Mouse (Mus musculus) embryonic facial prominence, embryonic 12.5 days (tissue): ENCODE measurements around the gene Cenpk. TPM values are rescaled to one million over a fixed set of nuclear protein-coding genes. Genes with fewer than 3 reads are reported as not detected.
"Not testable (repeated sequence)": the region's sequence is repeated elsewhere in the genome, so short reads cannot be mapped to it uniquely, and the experiment has no call there.

Source experiments
- ATAC-seq: fragments of 200-750 bp; cut with Nextera tagmentation; 2 replicates; pipeline ENCODE4 v1.8.0; 2017; ENCODE audit not compliant: insufficient number of reproducible peaks, insufficient read depth, low FRiP score, low TSS enrichment
- H3K27ac ChIP-seq: fragments of 300-500 bp; sonication (generic); 2 replicates; pipeline ENCODE4 v1.5.1; 2016; ENCODE audit warnings: mild to moderate bottlenecking
- H3K27me3 ChIP-seq: fragments of 300-500 bp; sonication (generic); 2 replicates; pipeline ENCODE4 v1.6.1; 2016; ENCODE audit warnings: mild to moderate bottlenecking, moderate library complexity
- H3K36me3 ChIP-seq: fragments of 300-500 bp; sonication (generic); 2 replicates; pipeline ENCODE4 v1.6.1; 2016; ENCODE audit warnings: mild to moderate bottlenecking
- H3K4me1 ChIP-seq: fragments of 300-500 bp; sonication (generic); 2 replicates; pipeline ENCODE4 v1.6.1; 2016
- H3K4me2 ChIP-seq: fragments of 300-500 bp; sonication (generic); replicated peaks from 2 replicates; pipeline ENCODE4 v1.6.1; 2016; ENCODE audit warnings: mild to moderate bottlenecking, moderate library complexity
- H3K4me3 ChIP-seq: fragments of 300-500 bp; sonication (generic); 2 replicates; pipeline ENCODE4 v1.5.1; 2016; ENCODE audit warnings: mild to moderate bottlenecking
- H3K9ac ChIP-seq: fragments of 300-500 bp; sonication (generic); 2 replicates; pipeline ENCODE4 v1.6.1; 2016; ENCODE audit warnings: mild to moderate bottlenecking, moderate library complexity
- H3K9me3 ChIP-seq: fragments of 300-500 bp; sonication (generic); 2 replicates; pipeline ENCODE4 v1.6.1; 2016; ENCODE audit warnings: mild to moderate bottlenecking, moderate library complexity
- WGBS: fragments of 180-500 bp; shearing (Covaris S2); methylation state at CpG from one replicate; pipeline ENCODE4 v1.1.7; 2016; 5-methylcytosine and 5-hydroxymethylcytosine counted together
- polyA plus RNA-seq: library from polyadenylated mRNA; unstranded; fragments of >200 nt; fragmentation: Nextera tagmentation; extraction: Ambion mirVana; gene quantifications from 2 replicates; pipeline ENCODE4 v1.2.1, GENCODE M21; 2016

Gene Cenpk
- polyA plus RNA-seq = 71.5 and 73.9 TPM in 2 replicates

GRCm38 (mm10) chr13:104228384-104229066, at the start of gene Cenpk, which contains the start of gene Ppwd1:
TSS of gene Cenpk (plus strand) at chr13:104228611.
TSS of gene Ppwd1 (minus strand) at chr13:104228843.
- H3K36me3 ChIP-seq = no peaks in the 10 kb centered on the region
- peaks cover 5% of the 10 kb centered on the region for H3K4me1 ChIP-seq
- peak within 1 kb of the TSS; percentile 88 for H3K27ac ChIP-seq
- H3K4me3 ChIP-seq = peak within 1 kb of the TSS; percentile 75
- under 1% methylated on average over 55 of the region's 55 CpGs for WGBS
- no peaks in the 10 kb centered on the region for H3K27me3 ChIP-seq
- no peaks in the 10 kb centered on the region for H3K9me3 ChIP-seq
- peak within 1 kb of the TSS; percentile 78 for H3K9ac ChIP-seq
- peak; percentile 98 for ATAC-seq
- H3K4me2 ChIP-seq = peak within 1 kb of the TSS; percentile 69

GRCm38 (mm10) chr13:104178650-104179121, 49.7 kb upstream of the Cenpk start, which contains the start of gene Trim23:
TSS of gene Trim23 (plus strand) at chr13:104178797.
- peaks cover 12% of the 10 kb centered on the region for H3K4me1 ChIP-seq
- H3K9me3 ChIP-seq = no peaks in the 10 kb centered on the region
- ATAC-seq = peak; percentile 98
- peak within 1 kb of the TSS; percentile 79 for H3K9ac ChIP-seq
- H3K4me3 ChIP-seq = peak within 1 kb of the TSS; percentile 72
- H3K27me3 ChIP-seq = no peaks in the 10 kb centered on the region
- peaks cover 17% of the 10 kb centered on the region for H3K36me3 ChIP-seq
- peak within 1 kb of the TSS; percentile 84 for H3K27ac ChIP-seq
- WGBS = under 1% methylated on average over 38 of the region's 38 CpGs
- peak within 1 kb of the TSS; percentile 63 for H3K4me2 ChIP-seq

DNA sequence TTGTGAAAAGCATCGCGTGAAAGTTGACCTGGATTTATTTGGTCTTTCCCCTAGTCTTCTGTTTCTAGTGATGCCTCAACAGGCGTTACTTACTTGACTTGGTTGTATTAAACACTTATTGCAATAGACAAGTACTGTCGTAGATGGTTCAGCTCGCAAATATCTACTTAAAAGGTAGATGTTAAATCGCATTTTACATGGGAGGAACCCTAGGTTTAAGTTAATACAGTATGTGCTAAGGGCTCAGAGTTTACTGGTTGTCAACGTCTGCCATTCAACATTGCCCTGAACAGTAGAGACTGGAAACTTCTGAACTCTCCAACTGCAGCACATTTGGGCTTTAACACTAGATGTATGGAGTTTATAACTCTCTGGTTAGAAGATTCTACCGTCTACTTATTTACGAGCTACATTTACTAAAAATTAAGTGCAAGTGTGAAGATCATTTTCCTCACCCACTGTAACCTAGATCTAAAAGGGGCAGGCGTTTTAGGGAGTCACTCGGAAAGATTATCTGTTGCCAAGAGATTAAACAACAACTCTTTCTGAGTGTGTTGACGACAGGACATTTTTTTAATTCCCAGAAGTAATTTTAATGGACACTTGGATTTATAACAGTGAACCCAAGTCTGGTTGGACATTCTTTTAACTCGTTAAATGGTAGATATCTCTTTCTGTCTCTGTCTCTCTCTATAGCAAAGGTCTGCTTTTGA, 49.1 kb upstream of the Cenpk start:
- ATAC-seq = no peak
- H3K36me3 ChIP-seq = peaks cover 19% of the 10 kb centered on the region

DNA sequence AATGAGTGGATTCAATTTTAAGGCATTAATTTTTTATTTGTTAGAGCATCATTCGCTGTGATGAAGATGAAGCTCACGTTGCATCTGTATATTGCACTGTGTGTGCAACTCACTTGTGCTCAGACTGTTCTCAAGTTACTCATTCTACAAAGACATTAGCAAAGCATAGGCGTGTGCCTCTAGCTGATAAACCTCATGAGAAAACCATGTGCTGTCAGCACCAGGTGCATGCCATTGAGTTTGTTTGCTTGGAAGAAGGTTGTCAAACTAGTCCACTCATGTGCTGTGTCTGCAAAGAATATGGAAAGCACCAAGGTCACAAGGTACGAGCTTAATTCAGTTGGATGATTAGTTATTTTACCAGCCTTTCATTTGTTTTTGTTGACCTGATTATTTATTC, 41.1 kb upstream of the Cenpk start:
- Histone ChIP-seq H3K27me3 (no peaks in the 10 kb centered on the region), H3K36me3 (peaks cover 36% of the 10 kb centered on the region), H3K4me1 (no peaks in the 10 kb centered on the region)

More for the DNA sequence above, 49.1 kb upstream of the Cenpk start:
- 21% methylated on average over 13 of the region's 13 CpGs for WGBS
- Histone ChIP-seq H3K9me3 (no peaks in the 10 kb centered on the region), H3K27me3 (no peaks in the 10 kb centered on the region), H3K27ac (no peak overlapping the region), H3K4me2 (peak overlapping the region; percentile 61), H3K4me1 (peaks cover 12% of the 10 kb centered on the region), H3K9ac (peak overlapping the region; percentile 79), H3K4me3 (peak overlapping the region; percentile 72)

DNA sequence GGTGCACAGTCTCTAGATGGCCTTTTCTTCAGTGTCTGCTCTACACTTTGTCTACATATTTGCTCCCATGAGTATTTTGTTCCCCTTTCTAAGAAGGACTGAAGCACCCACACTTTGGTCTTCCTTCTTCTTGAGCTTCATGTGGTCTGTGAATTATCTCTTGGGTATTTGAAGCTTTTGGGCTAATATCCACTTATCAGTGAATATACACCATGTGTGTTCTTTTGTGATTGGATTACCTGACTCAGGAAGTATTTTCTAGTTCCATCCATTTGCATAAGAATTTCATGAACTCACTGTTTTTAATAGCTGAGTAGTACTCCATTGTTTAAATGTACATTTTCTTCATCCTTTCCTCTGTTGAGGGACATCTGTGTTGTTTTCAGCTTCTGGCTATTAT, 32.5 kb upstream of the Cenpk start:
- not testable (repeated sequence) for ATAC-seq, H3K9me3 ChIP-seq, H3K9ac ChIP-seq, H3K27me3 ChIP-seq, H3K4me3 ChIP-seq, H3K4me2 ChIP-seq, H3K27ac ChIP-seq, H3K4me1 ChIP-seq
- peaks cover 22% of the 10 kb centered on the region for H3K36me3 ChIP-seq

More for the DNA sequence above, 41.1 kb upstream of the Cenpk start:
- no peak for ATAC-seq
- no peak overlapping the region for H3K4me3 ChIP-seq
- H3K4me2 ChIP-seq = no peak overlapping the region
- no peaks in the 10 kb centered on the region for H3K9me3 ChIP-seq
- H3K9ac ChIP-seq = no peak overlapping the region
- WGBS = 84% methylated on average over 4 of the region's 4 CpGs
- H3K27ac ChIP-seq = no peak overlapping the region

GRCm38 (mm10) chr13:104204313-104204712, 24.1 kb upstream of the Cenpk start:
- Histone ChIP-seq H3K4me1 (no peaks in the 10 kb centered on the region), H3K36me3 (peaks cover 23% of the 10 kb centered on the region), H3K9ac (no peak overlapping the region), H3K27ac (no peak overlapping the region), H3K27me3 (no peaks in the 10 kb centered on the region), H3K4me3 (no peak overlapping the region), H3K9me3 (no peaks in the 10 kb centered on the region), H3K4me2 (no peak overlapping the region)
- WGBS = 75% methylated on average over 1 of the region's 1 CpGs
- no peak for ATAC-seq

DNA sequence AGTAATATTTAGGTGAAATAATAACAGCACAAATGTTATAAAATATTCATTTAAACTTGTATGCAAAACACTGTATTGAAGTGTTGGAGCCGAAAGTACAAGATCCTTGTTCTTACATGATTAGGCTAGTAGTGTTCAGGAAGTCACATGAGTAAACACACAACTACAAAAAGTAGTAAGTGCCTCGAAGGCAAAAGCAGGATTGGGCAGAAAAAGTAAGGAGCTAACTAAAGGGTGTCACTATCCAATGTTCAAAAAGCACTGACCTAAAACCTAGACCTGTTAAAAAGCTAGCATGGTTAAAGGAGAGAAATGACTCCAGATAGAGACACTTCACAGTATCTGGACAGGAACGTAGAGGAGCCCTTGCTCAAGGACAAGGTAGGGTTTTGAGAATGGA, 933 bp upstream of the Cenpk start:
- peak overlapping the region; percentile 78; the same call in 1 of the 2 replicates for H3K9ac ChIP-seq
- ATAC-seq = no peak
- H3K27ac ChIP-seq = no peak overlapping the region
- peak overlapping the region; percentile 69 for H3K4me2 ChIP-seq
- WGBS = 68% methylated on average over 3 of the region's 3 CpGs
- H3K36me3 ChIP-seq = no peaks in the 10 kb centered on the region
- no peaks in the 10 kb centered on the region for H3K9me3 ChIP-seq
- no peaks in the 10 kb centered on the region for H3K27me3 ChIP-seq
- peak overlapping the region; percentile 75 for H3K4me3 ChIP-seq
- H3K4me1 ChIP-seq = peaks cover 5% of the 10 kb centered on the region

- no peak for ATAC-seq
Observed at GRCm38 (mm10) chr13:104229181-104229580, 770 bp downstream of the Cenpk start.

GRCm38 (mm10) chr13:104258997-104259396, 30.6 kb downstream of the Cenpk start:
- Histone ChIP-seq H3K4me3 (no peak overlapping the region), H3K9ac (no peak overlapping the region), H3K27ac (no peak overlapping the region), H3K36me3 (no peaks in the 10 kb centered on the region), H3K4me2 (no peak overlapping the region), H3K9me3 (no peaks in the 10 kb centered on the region), H3K27me3 (no peaks in the 10 kb centered on the region), H3K4me1 (no peaks in the 10 kb centered on the region)
- no peak for ATAC-seq
- WGBS = 88% methylated on average over 3 of the region's 3 CpGs

More at GRCm38 (mm10) chr13:104229181-104229580, 770 bp downstream of the Cenpk start:
- Histone ChIP-seq H3K4me2 (peak overlapping the region; percentile 69), H3K4me1 (peaks cover 5% of the 10 kb centered on the region), H3K9me3 (no peaks in the 10 kb centered on the region), H3K27ac (peak overlapping the region; percentile 69), H3K27me3 (no peaks in the 10 kb centered on the region), H3K9ac (peak overlapping the region; percentile 56), H3K4me3 (peak overlapping the region; percentile 75), H3K36me3 (no peaks in the 10 kb centered on the region)
- 7% methylated on average over 15 of the region's 15 CpGs for WGBS

DNA sequence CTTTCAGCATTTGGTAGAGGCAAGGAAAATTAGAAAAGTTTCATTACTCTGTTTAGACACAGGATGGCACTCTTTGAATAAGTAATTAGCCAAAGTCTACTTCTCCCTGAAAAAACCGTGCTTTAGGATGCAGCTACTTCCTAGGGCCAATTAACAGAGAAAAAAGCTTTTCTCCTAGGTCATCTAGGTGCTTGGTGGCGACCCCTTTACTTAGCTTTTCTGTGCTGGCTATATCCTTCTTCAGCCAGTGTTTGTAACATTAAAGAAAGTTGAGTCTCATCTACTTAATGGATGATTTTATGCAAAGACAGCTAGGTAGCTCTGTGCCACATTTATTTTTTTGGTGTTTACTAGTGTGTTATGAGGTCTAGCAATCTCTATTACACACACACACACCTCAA, 56.6 kb downstream of the Cenpk start:
- no peaks in the 10 kb centered on the region for H3K27me3 ChIP-seq
- no peak overlapping the region for H3K9ac ChIP-seq
- H3K4me2 ChIP-seq = peak overlapping the region; percentile 65; the same call in 1 of the 2 replicates
- H3K9me3 ChIP-seq = no peaks in the 10 kb centered on the region
- WGBS = 3% methylated on average over 2 of the region's 2 CpGs
- peaks cover 4% of the 10 kb centered on the region for H3K4me1 ChIP-seq
- H3K27ac ChIP-seq = no peak overlapping the region; the same call in 1 of the 2 replicates
- ATAC-seq = no peak
- no peaks in the 10 kb centered on the region for H3K36me3 ChIP-seq
- H3K4me3 ChIP-seq = no peak overlapping the region

GRCm38 (mm10) chr13:104285737-104286311, 57.4 kb downstream of the Cenpk start:
- Histone ChIP-seq H3K27me3 (no peaks in the 10 kb centered on the region), H3K9ac (peak overlapping the region; percentile 44; the same call in 1 of the 2 replicates), H3K4me1 (peaks cover 4% of the 10 kb centered on the region), H3K27ac (peak overlapping the region; percentile 74), H3K9me3 (no peaks in the 10 kb centered on the region), H3K4me2 (peak overlapping the region; percentile 65), H3K36me3 (no peaks in the 10 kb centered on the region), H3K4me3 (peak overlapping the region; percentile 46)
- no peak for ATAC-seq
- 1% methylated on average over 10 of the region's 10 CpGs for WGBS
